Mouse (Mus musculus) lung, postnatal 0 days (tissue): ENCODE measurements around the gene Med1.

Source experiments
- CTCF ChIP-seq: IDR thresholded peaks from 2 replicates; pipeline ENCODE4 v1.5.1; 2016; ENCODE audit warnings: antibody characterized with exemption, mild to moderate bottlenecking
- EP300 ChIP-seq: IDR thresholded peaks from 2 replicates; pipeline ENCODE4 v1.6.1; 2016; ENCODE audit warnings: antibody characterized with exemption, mild to moderate bottlenecking, control low read depth

DNA sequence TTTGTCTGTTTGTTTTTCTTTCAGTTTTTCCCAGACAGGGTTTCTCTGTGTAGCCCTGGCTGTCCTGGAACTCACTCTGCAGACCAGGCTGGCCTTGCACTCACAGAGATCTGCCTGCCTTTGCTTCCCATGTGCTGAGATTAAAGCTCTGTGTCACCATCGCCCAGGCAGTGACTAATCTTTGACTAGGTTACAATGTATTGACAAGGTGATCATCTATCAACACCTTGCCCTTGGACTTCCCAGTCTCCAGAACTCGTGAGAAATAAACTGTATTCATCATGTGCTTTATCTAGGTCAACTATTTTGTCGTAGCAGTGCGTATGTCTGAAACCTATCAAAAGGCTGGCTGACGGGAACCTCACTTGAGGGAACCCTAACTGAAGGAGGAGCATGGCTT is 69.7 kb downstream of the Med1 start:
- no peak for TF ChIP-seq CTCF
- TF ChIP-seq EP300: no peak
